ENCODE assay signal across 9 mouse cellular contexts in the genomic region with DNA sequence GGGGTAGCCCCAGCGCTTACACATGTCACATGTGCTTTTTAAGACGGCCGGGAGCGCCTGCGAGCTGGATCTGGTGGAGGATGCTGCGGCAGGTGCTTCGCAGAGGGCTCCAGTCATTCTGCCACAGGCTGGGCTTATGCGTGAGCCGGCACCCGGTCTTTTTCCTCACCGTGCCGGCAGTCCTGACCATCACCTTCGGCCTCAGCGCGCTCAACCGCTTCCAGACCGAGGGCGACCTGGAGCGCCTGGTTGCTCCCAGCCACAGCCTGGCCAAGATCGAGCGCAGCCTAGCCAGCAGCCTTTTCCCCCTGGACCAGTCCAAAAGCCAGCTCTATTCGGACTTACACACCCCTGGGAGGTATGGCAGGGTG. TPM values are rescaled to one million over a fixed set of nuclear protein-coding genes. Genes with fewer than 3 reads are reported as not detected.
A peak's percentile ranks its signal among the peaks of the same experiment; 100 is the strongest.
DNase-seq lines count a peak whose midpoint lies in the region; ATAC-seq and TF ChIP-seq lines count a peak whose summit lies in the region.
"Had no signal": no experiment of that assay in that cellular context is flagged by ENCODE, and none has a peak within 500 bp of the region (broad histone marks: within the 10 kb centered on the region; RNA-seq: fewer than 3 reads in every experiment).

No protein-coding gene starts in this region.

- no peaks in the 10 kb centered on the region for H3K36me3 ChIP-seq in forebrain, embryonic 15.5 days
- no peaks in the 10 kb centered on the region for H3K36me3 ChIP-seq in neural tube, embryonic 14.5 days (ENCODE audit: control insufficient read depth, insufficient read depth, low read length)

- ATAC-seq in forebrain, embryonic 15.5 days (replicated peaks), result peak; percentile 85
- ATAC-seq in neural tube, embryonic 14.5 days (ENCODE audit: low read depth), result peak; percentile 85
- no peak for ATAC-seq in monocyte, adult 5-6 weeks (replicated peaks; ENCODE audit: insufficient number of reproducible peaks, low FRiP score, low TSS enrichment, poor library complexity, severe bottlenecking)
- ATAC-seq in megakaryocyte progenitor cell, adult 5-6 weeks (replicated peaks; ENCODE audit: poor library complexity), result no peak

- no peaks in the 10 kb centered on the region for H3K9me3 ChIP-seq in forebrain, embryonic 15.5 days
- H3K9me3 ChIP-seq in neural tube, embryonic 14.5 days (ENCODE audit: control insufficient read depth, low read length), result no peaks in the 10 kb centered on the region

- H3K4me2 ChIP-seq in forebrain, embryonic 15.5 days (replicated peaks), result peak overlapping the region; percentile 97
- H3K4me2 ChIP-seq in neural tube, embryonic 14.5 days (ENCODE audit: low read depth, low read length), result peak overlapping the region; percentile 89

- no peak for TF ChIP-seq POLR2A in cerebellum, adult 2 months (IDR thresholded peaks at IDR 0.05; ENCODE audit: borderline replicate concordance, insufficient read depth, low read length)

- TF ChIP-seq CTCF in cerebellum, adult 2 months (IDR thresholded peaks at IDR 0.05; ENCODE audit: borderline replicate concordance, insufficient read depth, low read depth, low read length), result no peak
- no peak for TF ChIP-seq CTCF in left cerebral cortex, adult 2 months (IDR thresholded peaks at IDR 0.05)

- peak; percentile 13 for DNase-seq in kidney, postnatal 10 days
- no peak for DNase-seq in kidney, adult 9 months
- DNase-seq in cerebellum, adult 2 months, result peak; percentile 75 to 80
- DNase-seq in left cerebral cortex, adult 2 months (ENCODE audit: extremely low spot score in 1 of 2, low spot score in 2 of 2), result peak; percentile 40 to 46

- no peaks in the 10 kb centered on the region for H3K27me3 ChIP-seq in cerebellum, adult 2 months (ENCODE audit: control insufficient read depth, insufficient read depth, low read length)
- no peaks in the 10 kb centered on the region for H3K27me3 ChIP-seq in forebrain, embryonic 15.5 days
- H3K27me3 ChIP-seq in neural tube, embryonic 14.5 days (ENCODE audit: control insufficient read depth, insufficient read depth, low read length), result no peaks in the 10 kb centered on the region

- peak overlapping the region; percentile 55 for H3K27ac ChIP-seq in cerebellum, adult 2 months (ENCODE audit: insufficient read depth, low read length)
- H3K27ac ChIP-seq in forebrain, embryonic 15.5 days (replicated peaks), result peak overlapping the region; percentile 60
- H3K27ac ChIP-seq in left cerebral cortex, adult 2 months, result peak overlapping the region; percentile 90
- peak overlapping the region; percentile 76 for H3K27ac ChIP-seq in neural tube, embryonic 14.5 days (ENCODE audit: low read depth, low read length)
- H3K27ac ChIP-seq: macrophage had no signal

- under 1% methylated on average over 22 of the region's 22 CpGs for WGBS in cerebellum, adult 2 months
- WGBS in forebrain, embryonic 15.5 days, result under 1% methylated on average over 22 of the region's 22 CpGs
- whole genome bisulfite sequencing in neural tube, embryonic 14.5 days, result 1% methylated on average over 22 of the region's 22 CpGs

- H3K9ac ChIP-seq in forebrain, embryonic 15.5 days (replicated peaks), result peak overlapping the region; percentile 61
- peak overlapping the region; percentile 72 for H3K9ac ChIP-seq in neural tube, embryonic 14.5 days (replicated peaks; ENCODE audit: low read depth, low read length)

- peak overlapping the region; percentile 66 for H3K4me3 ChIP-seq in cerebellum, adult 2 months (replicated peaks; ENCODE audit: insufficient read depth, low read depth, low read length)
- peak overlapping the region; percentile 62 for H3K4me3 ChIP-seq in forebrain, embryonic 15.5 days
- peak overlapping the region; percentile 54 for H3K4me3 ChIP-seq in left cerebral cortex, adult 2 months
- H3K4me3 ChIP-seq in neural tube, embryonic 14.5 days (ENCODE audit: low read depth, low read length), result peak overlapping the region; percentile 60

- peaks cover 12% of the 10 kb centered on the region; the same call in 1 of the 2 replicates for H3K4me1 ChIP-seq in cerebellum, adult 2 months (ENCODE audit: control insufficient read depth, insufficient read depth, low read length)
- H3K4me1 ChIP-seq in forebrain, embryonic 15.5 days, result peaks cover 7% of the 10 kb centered on the region
- no peaks in the 10 kb centered on the region for H3K4me1 ChIP-seq in neural tube, embryonic 14.5 days (ENCODE audit: control insufficient read depth, insufficient read depth, low read length)

- intact Hi-C loops in left cerebral cortex, adult 2 months (cut with DNase I), result loop anchor here (2.0 to 10.0 kb wide), 4 partner anchors 40 to 812 kb away; no protein-coding TSS in a partner anchor

RNA-seq across cellular contexts. Expression of gene Ptchd4, which starts 0.8 kb away (rescaled TPM):
- 3.7 and 4.0 TPM in 2 replicates for polyA plus RNA-seq in cerebellum, adult 2 months (2012; rRNA removed)
- polyA plus RNA-seq in forebrain, embryonic 15.5 days (2015; fragmentation: Nextera tagmentation; extraction: Ambion mirVana), result 5.9 TPM in 2 replicates
- 10 to 100 TPM; 12.5 to 13.0 TPM for total RNA-seq in left cerebral cortex, adult 2 months (2021)
- polyA plus RNA-seq in neural tube, embryonic 14.5 days (2014; fragmentation: Nextera tagmentation; extraction: Ambion mirVana), result 17.6 and 21.3 TPM in 2 replicates
- not detected in 3 replicates for total RNA-seq in monocyte, adult 5-6 weeks (2017)
- 0.05 TPM in 1 of 2 replicates, not detected in the other for total RNA-seq in megakaryocyte progenitor cell, adult 5-6 weeks (2015)
- not detected in 2 replicates for total RNA-seq in megakaryocyte progenitor cell, adult 5-6 weeks (2017)
- polyA plus RNA-seq: macrophage had no signal

Comparison
In these comparisons a context has a peak if more than half of its experiments do, and no peak if none do; other contexts are left out.
1. ATAC-seq: peak in forebrain, embryonic 15.5 days (single experiment) and neural tube, embryonic 14.5 days (single experiment); none in monocyte, adult 5-6 weeks (single experiment) and megakaryocyte progenitor cell, adult 5-6 weeks (single experiment).
2. RNA of gene Ptchd4, which starts 0.8 kb away (total RNA-seq): 12.5 to 13.0 TPM in left cerebral cortex, adult 2 months; 0.05 TPM in megakaryocyte progenitor cell, adult 5-6 weeks and not detected in monocyte, adult 5-6 weeks; every median in the first group is over 10 times any median in the second.
3. Peak in every context shown above with its lines, with median percentiles within 50 percentile points of each other: H3K27ac ChIP-seq and H3K4me3 ChIP-seq.